Mouse (Mus musculus): ENCODE measurements around the gene Fxyd1.

- no peak for TF ChIP-seq EP300 (IDR thresholded peaks at IDR 0.05; ENCODE audit: low read depth)
- TF ChIP-seq CTCF (IDR thresholded peaks at IDR 0.05; ENCODE audit: low read depth): no peak
These were observed 48.8 kb downstream of the Fxyd1 start for GRCm38 (mm10) chr7:31008175-31008574.

Measured in liver, postnatal 0 days (tissue).